Mouse (Mus musculus) frontal cortex, postnatal 10 days (tissue): Measurements from ENCODE around the gene Ndfip2.

Experiments
- DNase-seq, 2 experiments: peaks; one replicate each; pipeline ENCODE4 v3.0.0; 2022; ENCODE audit warnings: low spot score in 2 of 2, mixed read lengths in 1 of 2

The Ndfip2 gene

GRCm38 (mm10) chr14:105258379-105259034 is at the start of gene Ndfip2:
Ndfip2 (plus strand) TSS chr14:105258573.
- peak; percentile 82 to 88 for DNase-seq

GRCm38 (mm10) chr14:105219525-105220376 is 38.6 kb upstream of the Ndfip2 start:
- no peak for DNase-seq

GRCm38 (mm10) chr14:105222240-105222639 is 36.1 kb upstream of the Ndfip2 start:
- DNase-seq = no peak

- no peak for DNase-seq
These were observed 32.6 kb upstream of the Ndfip2 start for GRCm38 (mm10) chr14:105225790-105226189.

GRCm38 (mm10) chr14:105232421-105232820 is 26.0 kb upstream of the Ndfip2 start:
- no peak for DNase-seq

GRCm38 (mm10) chr14:105236596-105236995 is 21.8 kb upstream of the Ndfip2 start:
- DNase-seq = no peak

- no peak for DNase-seq
These were observed 20.6 kb upstream of the Ndfip2 start for GRCm38 (mm10) chr14:105237736-105238135.

- no peak for DNase-seq
These were observed 19.8 kb upstream of the Ndfip2 start for GRCm38 (mm10) chr14:105238450-105239038.

GRCm38 (mm10) chr14:105240120-105240519 is 18.3 kb upstream of the Ndfip2 start:
- DNase-seq = no peak

GRCm38 (mm10) chr14:105243805-105244443 is 14.4 kb upstream of the Ndfip2 start:
- no peak for DNase-seq

GRCm38 (mm10) chr14:105251038-105251437 is 7.3 kb upstream of the Ndfip2 start:
- DNase-seq = no peak

- no peak for DNase-seq
These were observed 5.1 kb upstream of the Ndfip2 start for GRCm38 (mm10) chr14:105253304-105253703.

- DNase-seq = no peak
These were observed 4.0 kb upstream of the Ndfip2 start for GRCm38 (mm10) chr14:105254401-105254800.

GRCm38 (mm10) chr14:105255620-105256019 is 2.8 kb upstream of the Ndfip2 start:
- no peak for DNase-seq

- peak; percentile 41 to 51 for DNase-seq
These were observed 885 bp downstream of the Ndfip2 start for GRCm38 (mm10) chr14:105259035-105259880.

GRCm38 (mm10) chr14:105262923-105263322 is 4.5 kb downstream of the Ndfip2 start:
- DNase-seq = no peak

GRCm38 (mm10) chr14:105267095-105267494 is 8.7 kb downstream of the Ndfip2 start:
- DNase-seq = no peak

- DNase-seq = no peak
These were observed 13.7 kb downstream of the Ndfip2 start for GRCm38 (mm10) chr14:105272030-105272429.

GRCm38 (mm10) chr14:105272539-105272938 is 14.2 kb downstream of the Ndfip2 start:
- DNase-seq = no peak

GRCm38 (mm10) chr14:105275196-105275595 is 16.8 kb downstream of the Ndfip2 start:
- no peak for DNase-seq

GRCm38 (mm10) chr14:105277277-105277676 is 18.9 kb downstream of the Ndfip2 start:
- no peak for DNase-seq
